Mouse (Mus musculus) stomach, adult 2 months (tissue): ENCODE results near the gene Hmgcr. TPM values are rescaled to one million over a fixed set of nuclear protein-coding genes. Genes with fewer than 3 reads are reported as not detected.

Experiments
- polyA plus RNA-seq: library from polyadenylated mRNA; depleted of rRNA; stranded (reverse); fragments of >200 nt; gene quantifications from 2 replicates; pipeline ENCODE4 v1.2.3, GENCODE M21; 2012; rRNA removed

Gene Hmgcr
- 4.8 and 6.3 TPM in 2 replicates for polyA plus RNA-seq

GRCm38 (mm10) chr13:96670406-96671077, at the start of gene Hmgcr:
Gene Hmgcr, minus strand, starts transcription at chr13:96670936.

Other genes with a start within 250 kb of the Hmgcr start
- gene Ankdd1b, start 199.7 kb downstream of the Hmgcr start, polyA plus RNA-seq = 5.2 and 8.9 TPM in 2 replicates
- not detected in 2 replicates for gene Gm17622, start 180.2 kb downstream of the Hmgcr start, polyA plus RNA-seq
- gene Polk, start 128.4 kb downstream of the Hmgcr start, polyA plus RNA-seq = 0.24 and 0.34 TPM in 2 replicates
- 5.4 and 6.5 TPM in 2 replicates for gene Col4a3bp, start 128.3 kb downstream of the Hmgcr start, polyA plus RNA-seq
- gene Ankrd31, start 77.3 kb upstream of the Hmgcr start, polyA plus RNA-seq = not detected in 2 replicates